Comparison of ENCODE assay signal across 13 mouse cellular contexts in genomic region chr8:117332229-117333010, GRCm38 (mm10).
DNase-seq lines count a peak whose midpoint lies in the region; ATAC-seq and TF ChIP-seq lines count a peak whose summit lies in the region.
"Had no signal": no experiment of that assay in that cellular context is flagged by ENCODE, and none has a peak within 500 bp of the region (broad histone marks: within the 10 kb centered on the region; RNA-seq: fewer than 3 reads in every experiment).

No protein-coding gene starts in this region.

- TF ChIP-seq POLR2A in olfactory bulb, adult 2 months (IDR thresholded peaks at IDR 0.05; ENCODE audit: insufficient read depth, low read depth, low read length): no peak

- no peaks in the 10 kb centered on the region for H3K9me3 ChIP-seq in kidney, embryonic 15.5 days (replicated peaks)
- H3K9me3 ChIP-seq in E14TG2a.4 (ENCODE audit: low read length): no peaks in the 10 kb centered on the region
- H3K9me3 ChIP-seq: forebrain, embryonic 10.5 days; limb, embryonic 15.5 days; neural tube, embryonic 13.5 days had no signal

- no peaks in the 10 kb centered on the region for H3K27me3 ChIP-seq in kidney, embryonic 15.5 days
- no peaks in the 10 kb centered on the region for H3K27me3 ChIP-seq in E14TG2a.4 (ENCODE audit: insufficient read depth, low read length)
- H3K27me3 ChIP-seq: limb, embryonic 15.5 days; neural tube, embryonic 13.5 days had no signal

- H3K27ac ChIP-seq in kidney, embryonic 15.5 days: peak overlapping the region; percentile 92
- peak overlapping the region; percentile 77 for H3K27ac ChIP-seq in olfactory bulb, adult 2 months (ENCODE audit: insufficient read depth, low read depth, low read length)
- H3K27ac ChIP-seq: limb, embryonic 15.5 days had no signal

- no peak overlapping the region; the same call in 1 of the 2 replicates for H3K4me2 ChIP-seq in kidney, embryonic 15.5 days
- H3K4me2 ChIP-seq: limb, embryonic 15.5 days; midbrain, embryonic 11.5 days; neural tube, embryonic 13.5 days had no signal

- H3K9ac ChIP-seq in kidney, embryonic 15.5 days: no peak overlapping the region
- H3K9ac ChIP-seq: limb, embryonic 15.5 days; neural tube, embryonic 13.5 days had no signal

- 46% methylated on average over 27 of the region's 27 CpGs for WGBS in kidney, embryonic 15.5 days
- 45% methylated on average over 27 of the region's 27 CpGs for WGBS in olfactory bulb, adult 2 months

- no peaks in the 10 kb centered on the region for H3K36me3 ChIP-seq in kidney, embryonic 15.5 days
- H3K36me3 ChIP-seq in E14TG2a.4 (ENCODE audit: insufficient read depth, low read length): no peaks in the 10 kb centered on the region
- H3K36me3 ChIP-seq: forebrain, embryonic 10.5 days; limb, embryonic 15.5 days; neural tube, embryonic 13.5 days had no signal

- H3K4me1 ChIP-seq in kidney, embryonic 15.5 days: peaks cover 71% of the 10 kb centered on the region
- H3K4me1 ChIP-seq in E14TG2a.4 (replicated peaks; ENCODE audit: low read depth, low read length): peaks cover 84% of the 10 kb centered on the region
- H3K4me1 ChIP-seq in olfactory bulb, adult 2 months (ENCODE audit: control insufficient read depth, insufficient read depth, low read length): peaks cover 60% of the 10 kb centered on the region

- no peak for DNase-seq in kidney, postnatal 10 days
- peak; percentile 56 to 73 for DNase-seq in left cerebral cortex, adult 9 months (ENCODE audit: low spot score in 2 of 2)
- no peak for DNase-seq in heart, adult 18-20 months
- no peak for DNase-seq in thymus, postnatal 25 days
- DNase-seq in layer of hippocampus, adult 9-10 months (ENCODE audit: low spot score): no peak
- DNase-seq: heart, postnatal 4 days had no signal

- no peak overlapping the region for H3K4me3 ChIP-seq in kidney, embryonic 15.5 days (replicated peaks)
- H3K4me3 ChIP-seq in E14TG2a.4 (replicated peaks; ENCODE audit: low read length): peak overlapping the region; percentile 23; the same call in 1 of the 2 replicates
- no peak overlapping the region for H3K4me3 ChIP-seq in olfactory bulb, adult 2 months (ENCODE audit: insufficient read depth, low read depth, low read length)
- H3K4me3 ChIP-seq: forebrain, embryonic 10.5 days; limb, embryonic 15.5 days; neural tube, embryonic 13.5 days had no signal

- no peak for TF ChIP-seq CTCF in E14TG2a.4 (conservative IDR thresholded peaks at IDR 0.05; ENCODE audit: low read length)
- no peak for TF ChIP-seq CTCF in olfactory bulb, adult 2 months (IDR thresholded peaks at IDR 0.05; ENCODE audit: insufficient read depth, low read depth, low read length)

- ATAC-seq in kidney, embryonic 15.5 days (replicated peaks; ENCODE audit: low FRiP score): 0 out of 2 replicates have a peak, but pooled peaks have one; percentile 10

Comparison
In these comparisons a context has a peak if more than half of its experiments do, and no peak if none do; other contexts are left out.
1. DNase-seq: peak in left cerebral cortex, adult 9 months (2 of 2); none in kidney, postnatal 10 days (single experiment), heart, adult 18-20 months (0 of 2), thymus, postnatal 25 days (single experiment) and layer of hippocampus, adult 9-10 months (single experiment).